Mouse (Mus musculus): ENCODE results near the gene Naa80.

Naa80 gene

DNA sequence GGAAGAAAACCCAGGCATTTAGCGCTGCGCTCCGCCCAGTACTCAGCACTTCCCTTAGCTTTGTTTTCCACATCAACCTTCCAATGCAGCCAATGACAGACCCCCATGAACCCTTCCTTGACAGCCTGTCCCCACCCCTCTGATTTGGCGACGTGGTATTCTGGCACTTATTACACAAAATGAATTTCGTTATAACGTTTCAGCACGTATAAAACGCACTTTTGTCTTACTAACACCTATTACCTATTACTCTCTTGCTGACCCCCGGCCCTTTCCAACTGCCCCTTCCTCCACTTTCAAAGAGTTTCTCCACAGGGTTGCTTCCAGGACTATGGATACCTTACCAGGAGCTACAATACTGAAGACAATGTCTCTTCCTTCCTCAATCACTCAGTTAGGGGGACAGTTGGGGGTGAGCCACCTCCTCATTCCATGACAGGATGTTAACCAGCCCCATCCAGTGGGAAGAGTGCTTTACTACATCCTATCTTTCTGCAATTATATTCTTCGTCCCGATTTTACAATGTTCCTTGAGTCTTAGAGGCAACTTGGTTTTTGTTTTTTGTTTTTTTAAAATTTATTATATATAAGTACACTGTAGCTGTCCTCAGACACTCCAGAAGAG, 34.4 kb downstream of the Naa80 start:
- DNase-seq (ENCODE audit: low read depth in 2 of 2, low spot score in 2 of 2), result no peak

DNA sequence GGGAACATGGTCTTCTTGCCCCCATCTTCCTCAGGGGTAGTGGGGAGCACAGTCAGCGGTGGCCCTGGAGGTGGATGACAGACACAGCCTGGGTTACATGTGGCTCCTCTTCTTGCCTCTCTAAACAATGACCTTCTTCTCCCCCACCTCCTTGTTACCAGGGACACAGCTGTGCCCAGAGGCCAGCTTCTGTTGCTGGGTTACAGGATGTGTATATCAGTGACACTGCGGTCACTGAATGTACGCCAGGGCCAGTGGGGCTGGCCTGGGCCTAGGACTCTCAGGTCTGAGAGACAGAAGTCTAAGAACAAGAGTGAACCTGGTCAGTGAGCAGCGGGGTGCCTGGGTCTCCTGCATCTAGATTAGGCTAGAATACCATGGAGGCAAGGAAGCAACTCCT, 36.3 kb downstream of the Naa80 start:
- no peak for DNase-seq (ENCODE audit: low read depth in 2 of 2, low spot score in 2 of 2)

DNA sequence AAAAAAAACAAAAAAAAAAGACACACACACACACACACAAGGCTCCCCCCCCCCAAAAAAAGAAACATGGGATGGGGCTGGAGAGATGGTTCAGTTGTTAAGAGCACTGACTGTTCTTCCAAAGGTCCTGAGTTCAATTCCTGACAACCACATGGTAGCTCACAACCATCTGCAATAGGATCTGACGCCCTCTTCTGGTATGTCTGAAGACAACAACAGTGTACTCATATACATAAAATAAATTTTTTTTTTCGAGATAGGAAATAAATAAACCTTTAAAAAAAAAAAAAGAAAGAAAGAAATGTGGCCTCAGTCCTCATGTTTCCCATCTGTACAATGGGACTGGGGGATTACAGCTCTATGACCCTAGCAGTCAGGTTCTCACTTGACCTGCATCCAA, 38.8 kb downstream of the Naa80 start:
- no peak for DNase-seq (ENCODE audit: low read depth in 2 of 2, low spot score in 2 of 2)

DNA sequence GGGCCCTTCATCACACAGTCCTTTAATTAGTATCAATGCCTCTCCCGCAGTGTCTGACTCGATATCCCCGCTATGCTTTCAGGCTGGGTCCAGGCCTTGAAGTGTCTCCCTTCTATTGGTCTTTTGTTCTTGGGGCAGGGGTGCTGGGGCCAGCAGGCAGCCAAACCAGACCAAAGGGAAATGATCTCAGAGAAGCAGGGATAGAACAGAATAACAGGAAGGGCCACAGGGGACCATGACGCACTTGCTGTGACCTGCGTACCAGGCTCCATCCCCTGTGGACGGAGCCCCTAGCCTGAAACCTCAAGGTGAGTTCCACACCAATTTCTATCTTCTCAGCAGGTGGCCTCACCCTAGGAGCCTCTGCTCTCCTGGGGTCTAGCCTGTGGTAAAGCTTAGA, 39.4 kb downstream of the Naa80 start:
- DNase-seq (ENCODE audit: low read depth in 2 of 2, low spot score in 2 of 2), result no peak

DNA sequence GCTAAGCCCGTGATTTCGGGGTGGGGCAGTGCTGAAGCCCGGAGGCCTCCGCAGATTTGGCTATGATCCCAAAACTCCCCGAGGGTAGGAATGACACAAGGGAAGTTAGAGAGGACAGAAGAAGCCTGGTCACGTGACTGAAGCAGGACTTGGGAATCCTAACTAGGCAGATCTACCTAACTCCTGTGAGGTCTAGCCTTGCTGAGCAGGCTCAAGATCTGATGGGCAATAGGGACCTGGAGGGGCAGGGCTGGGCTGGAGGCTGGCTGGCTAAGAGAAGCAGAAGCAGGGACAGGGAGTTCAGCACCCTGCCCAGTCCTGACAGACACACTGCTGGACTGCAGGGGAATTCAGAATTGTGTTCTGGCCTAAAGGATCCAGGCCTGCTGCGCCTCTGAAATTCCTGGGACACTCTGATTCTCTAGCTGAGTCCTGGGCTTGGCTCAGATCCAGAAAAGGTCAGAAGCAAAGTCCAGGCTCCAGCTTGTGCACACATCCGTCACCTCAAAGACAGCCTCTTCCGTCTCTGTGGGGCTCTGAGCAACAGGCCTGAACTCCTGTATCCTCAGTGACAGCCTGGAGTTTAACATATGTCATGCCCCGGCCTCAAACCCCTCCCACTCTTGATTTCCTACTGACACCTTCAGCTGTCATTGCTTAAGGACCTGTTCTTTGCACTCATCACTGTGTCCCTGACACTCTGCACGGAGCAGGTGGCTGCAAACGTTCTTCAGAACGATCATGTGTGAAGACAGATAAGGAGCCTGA, 40.3 kb downstream of the Naa80 start:
- DNase-seq (ENCODE audit: low read depth in 2 of 2, low spot score in 2 of 2), result no peak

DNA sequence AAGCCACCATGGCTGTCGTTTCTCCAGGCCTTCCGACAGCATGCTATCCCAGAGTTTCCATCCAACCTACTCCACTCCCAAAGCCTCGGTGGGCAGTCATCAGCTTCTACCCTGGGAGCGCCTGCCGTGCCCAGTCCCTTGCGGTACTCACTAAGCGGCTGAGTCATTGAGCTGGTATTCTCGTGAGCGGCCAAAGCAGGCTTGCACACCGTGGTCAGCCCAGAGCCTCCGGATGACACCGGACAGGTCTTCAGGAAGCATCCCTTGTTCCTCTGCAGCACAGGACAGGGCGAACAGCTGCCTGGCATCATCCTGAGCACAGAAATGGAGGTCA, 40.8 kb downstream of the Naa80 start:
- no peak for DNase-seq (ENCODE audit: low read depth in 2 of 2, low spot score in 2 of 2)

DNA sequence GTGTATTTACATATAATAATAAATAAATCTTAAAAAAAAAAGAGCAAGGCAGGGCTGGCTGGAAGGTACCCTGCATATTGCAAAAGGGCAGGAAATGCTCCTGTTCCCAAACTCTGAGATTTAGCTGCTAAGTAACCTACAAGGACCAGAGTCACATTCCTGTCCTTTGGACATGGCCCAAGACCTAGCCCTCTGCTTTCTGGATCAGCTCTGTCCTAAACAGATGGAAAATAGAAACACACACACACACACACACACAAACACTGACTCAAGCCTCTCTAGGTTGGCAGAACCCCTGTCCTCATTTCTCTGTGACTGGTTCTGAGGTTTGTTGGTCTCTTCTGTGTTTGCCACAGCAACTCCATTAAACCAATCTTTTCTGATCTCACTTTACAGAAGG, 42.3 kb downstream of the Naa80 start:
- no peak for DNase-seq (ENCODE audit: low read depth in 2 of 2, low spot score in 2 of 2)

DNA sequence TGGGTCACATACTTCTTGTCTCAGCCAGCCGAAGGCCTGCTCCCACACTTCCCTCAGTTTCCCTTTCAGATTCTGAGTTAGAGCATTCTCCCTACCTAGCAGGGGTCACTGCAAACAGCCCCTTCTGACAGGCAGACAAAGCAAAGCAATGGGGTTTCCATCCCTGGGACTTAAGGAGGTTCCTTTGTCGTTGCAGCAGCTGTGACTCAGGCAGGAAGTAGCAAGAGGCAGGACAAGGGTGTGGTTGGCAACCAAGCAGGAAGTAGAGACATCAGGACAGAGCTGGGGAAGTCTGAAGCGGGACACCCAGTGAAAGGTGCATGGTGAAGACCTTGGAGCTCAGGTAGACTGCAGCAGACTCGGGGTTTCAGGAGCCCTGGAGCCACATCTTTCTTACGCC, 45.9 kb downstream of the Naa80 start:
- peak; percentile 35 to 42 for DNase-seq (ENCODE audit: low read depth in 2 of 2, low spot score in 2 of 2)

DNA sequence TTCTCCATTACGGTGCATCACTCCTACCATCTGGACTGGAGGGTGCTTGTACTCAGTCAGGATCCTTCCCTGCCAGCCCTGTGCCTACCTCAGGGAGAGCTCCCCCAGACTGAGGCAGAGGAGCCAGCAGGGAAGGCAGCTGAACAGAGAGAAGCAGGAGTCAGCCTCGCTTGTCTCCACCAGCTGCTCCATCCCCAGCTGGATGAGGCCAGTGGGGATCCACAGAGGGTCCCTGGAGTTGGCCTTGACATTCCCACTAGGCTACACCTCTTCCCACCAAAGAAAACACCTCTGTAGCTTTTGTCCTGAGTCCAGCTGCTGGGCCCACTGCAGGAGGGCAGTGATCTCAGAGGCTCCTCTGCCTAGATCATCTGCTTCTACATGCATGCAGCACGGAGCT, 46.3 kb downstream of the Naa80 start:
- no peak for DNase-seq (ENCODE audit: low read depth in 2 of 2, low spot score in 2 of 2)

DNA sequence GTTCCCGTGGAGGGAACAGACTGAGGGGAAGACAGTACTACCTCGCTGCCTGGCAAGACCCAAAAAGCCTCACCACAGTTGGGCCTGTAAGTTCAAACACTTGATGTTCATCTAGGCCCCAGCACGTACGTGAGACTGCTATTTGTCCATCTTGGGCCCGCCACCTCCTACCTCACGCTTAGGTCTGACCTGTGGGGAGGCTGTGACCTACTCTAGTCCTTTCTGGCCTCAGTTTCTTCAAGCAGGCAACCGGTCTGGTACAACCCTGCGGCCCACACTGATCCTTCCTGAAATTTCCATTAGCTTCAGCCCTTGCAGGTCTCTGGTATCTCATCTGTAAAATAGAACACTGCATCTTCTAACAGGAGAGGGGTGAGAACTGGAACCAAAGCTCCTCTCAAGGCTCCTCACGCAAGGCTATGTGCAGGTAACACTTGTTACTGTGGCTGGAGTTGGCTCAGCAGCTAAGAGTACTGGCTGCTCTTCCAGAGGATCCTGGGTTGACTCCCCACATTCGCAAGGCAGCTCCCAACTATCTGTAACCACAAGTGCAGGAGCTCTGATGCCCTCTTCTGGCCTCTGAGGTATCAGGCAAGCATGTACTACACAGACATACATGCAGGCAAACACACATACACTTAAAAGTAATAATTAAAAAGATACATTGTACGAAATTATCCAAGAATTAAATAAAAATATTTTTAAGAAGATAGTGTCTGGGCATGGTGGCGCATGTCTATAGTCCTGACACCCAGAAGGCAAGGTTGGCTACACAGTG, 46.9 kb downstream of the Naa80 start:
- no peak for DNase-seq (ENCODE audit: low read depth in 2 of 2, low spot score in 2 of 2)

DNA sequence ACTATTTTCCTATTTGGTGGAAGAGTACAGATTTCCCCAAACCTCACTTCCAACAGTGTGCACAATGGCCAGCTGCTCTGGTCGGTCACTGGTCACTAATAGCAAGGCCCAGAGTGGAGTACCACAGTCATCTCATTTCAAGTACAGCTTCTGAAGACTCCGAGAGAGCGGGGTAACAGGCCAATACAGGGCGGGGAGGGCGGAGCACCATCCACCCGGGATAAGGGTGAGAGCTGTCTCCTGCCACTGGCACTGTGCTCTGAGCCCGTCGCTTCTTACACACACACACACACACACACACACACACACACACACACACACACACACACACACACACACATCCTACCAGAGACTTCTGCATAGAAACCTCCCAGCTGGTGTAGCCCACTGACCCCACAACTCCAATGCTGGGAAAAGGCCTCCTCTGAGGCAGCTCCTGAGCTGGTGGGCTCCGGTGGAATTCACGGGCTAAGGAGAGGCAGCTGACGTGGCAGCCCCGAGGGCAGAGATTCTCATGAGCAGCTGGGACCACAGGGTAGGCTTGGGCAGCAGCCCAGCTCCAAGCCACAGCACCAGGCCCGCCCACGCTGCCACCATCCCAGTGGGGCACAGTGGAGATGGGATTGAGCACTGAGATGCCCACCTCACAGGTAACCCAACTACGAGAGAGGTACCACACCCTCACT, 47.6 kb downstream of the Naa80 start:
- DNase-seq (ENCODE audit: low read depth in 2 of 2, low spot score in 2 of 2), result no peak

DNA sequence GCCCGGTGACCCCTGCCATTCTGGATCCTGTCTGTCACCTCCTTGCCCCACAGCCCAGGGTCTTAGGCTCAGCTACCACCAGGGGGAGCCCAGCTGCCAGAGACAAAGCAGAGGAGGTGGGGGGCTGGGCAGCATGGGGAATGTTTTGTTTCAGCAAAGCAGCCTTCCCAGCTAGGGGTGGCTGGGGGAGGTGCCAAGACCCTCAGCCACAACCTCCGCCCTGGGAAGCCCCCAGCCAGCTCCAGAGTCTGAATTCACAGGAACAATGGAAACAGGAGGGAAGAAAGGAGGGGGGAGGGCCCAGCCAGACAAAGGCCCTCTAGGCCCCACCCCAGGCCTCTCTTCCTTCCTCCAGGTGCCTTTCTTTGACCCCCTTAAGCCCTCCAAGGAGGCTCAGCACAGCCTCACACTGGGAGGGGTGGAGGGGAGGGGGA, 48.2 kb downstream of the Naa80 start:
- peak; percentile 79 to 88 for DNase-seq (ENCODE audit: low read depth in 2 of 2, low spot score in 2 of 2)

DNA sequence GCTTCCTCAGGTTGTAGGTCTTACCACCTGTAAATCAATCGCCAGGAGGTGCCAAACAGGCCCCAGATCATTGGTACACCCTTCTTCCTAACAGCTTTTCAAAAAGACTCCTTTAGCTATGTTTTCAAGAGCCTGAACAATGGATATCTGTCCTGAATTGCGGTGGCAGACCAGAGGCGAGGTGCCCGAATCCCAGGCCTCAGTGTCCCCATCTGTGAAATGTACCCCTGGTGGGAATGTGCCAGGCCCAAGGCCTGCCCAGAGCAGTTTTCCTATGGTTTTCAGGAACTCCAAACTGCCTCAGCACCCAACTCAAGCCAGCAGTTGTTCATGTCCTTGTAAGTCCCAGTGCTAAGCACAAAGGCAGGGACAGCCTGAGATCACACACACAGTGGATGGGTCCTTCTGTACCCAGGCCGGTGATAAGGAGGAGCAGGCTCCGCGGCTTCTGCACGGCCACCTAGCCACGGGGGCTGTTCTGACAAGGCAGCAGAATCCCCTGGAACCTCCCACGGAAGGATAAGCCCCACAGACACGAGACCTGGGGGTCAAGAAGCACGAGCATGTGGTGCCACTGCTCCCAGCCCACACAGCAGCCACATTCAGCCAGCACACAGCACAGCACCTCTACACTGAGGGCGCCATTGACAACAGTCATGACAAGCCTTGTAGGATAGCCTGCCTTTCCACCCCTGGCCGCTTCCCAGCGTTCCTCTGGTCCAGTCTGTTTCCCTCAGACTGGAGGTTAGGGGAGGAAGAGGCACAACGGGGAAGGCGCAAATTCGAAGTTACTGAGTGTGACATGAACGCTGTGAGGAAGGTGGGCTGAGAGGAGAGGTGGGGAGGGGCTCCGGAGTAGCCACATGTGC, 48.9 kb downstream of the Naa80 start:
- DNase-seq (ENCODE audit: low read depth in 2 of 2, low spot score in 2 of 2), result no peak

DNA sequence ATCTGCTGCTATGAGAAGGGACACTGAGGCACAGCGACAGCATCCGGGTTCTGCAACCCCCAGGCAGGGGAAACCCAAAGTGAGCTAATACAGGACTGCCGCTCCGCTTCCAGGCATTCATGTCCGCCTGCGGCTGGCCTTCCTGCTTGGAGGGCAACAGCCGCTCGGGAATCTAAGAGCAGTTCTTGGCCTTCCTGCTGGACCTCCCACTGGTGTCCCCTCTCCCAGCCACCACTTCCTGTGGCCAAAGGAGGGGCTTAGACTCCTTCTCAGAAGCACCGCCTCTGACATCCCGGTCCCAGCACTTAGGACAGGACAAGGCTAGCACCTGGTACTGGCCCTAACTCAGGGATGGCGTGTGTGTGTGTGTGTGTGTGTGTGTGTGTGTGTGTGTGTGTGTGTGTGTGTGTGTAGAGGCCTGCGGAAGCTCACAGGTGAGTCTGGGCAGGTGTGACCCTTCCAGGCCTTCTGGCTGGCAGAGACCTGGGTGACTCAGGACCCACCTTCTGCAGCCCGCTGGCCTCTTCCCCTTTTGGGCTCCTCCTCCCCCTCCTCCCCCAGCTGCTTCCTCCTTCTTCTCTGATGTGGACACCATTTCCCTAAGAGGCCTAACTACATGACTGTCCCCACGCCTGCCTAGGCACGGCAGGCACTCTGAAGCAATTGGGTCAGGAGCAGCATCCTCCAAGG, 50.2 kb downstream of the Naa80 start:
- DNase-seq (ENCODE audit: low read depth in 2 of 2, low spot score in 2 of 2), result no peak

DNA sequence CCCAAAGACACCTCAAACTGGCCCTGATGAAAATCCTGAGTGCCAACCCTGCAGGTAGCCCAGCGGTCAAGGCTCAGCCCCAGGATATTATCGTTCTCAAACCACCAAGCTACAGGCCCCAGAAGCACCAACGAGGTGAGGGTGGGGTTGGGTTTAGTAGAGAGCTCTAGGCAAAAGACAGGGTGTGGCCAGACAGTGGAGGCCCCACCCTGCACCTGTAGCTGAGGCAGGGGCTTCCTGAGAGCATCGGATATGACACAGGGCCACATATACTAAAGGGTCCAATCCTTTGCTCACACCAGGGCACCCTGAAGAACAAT, 50.7 kb downstream of the Naa80 start:
- no peak for DNase-seq (ENCODE audit: low read depth in 2 of 2, low spot score in 2 of 2)

DNA sequence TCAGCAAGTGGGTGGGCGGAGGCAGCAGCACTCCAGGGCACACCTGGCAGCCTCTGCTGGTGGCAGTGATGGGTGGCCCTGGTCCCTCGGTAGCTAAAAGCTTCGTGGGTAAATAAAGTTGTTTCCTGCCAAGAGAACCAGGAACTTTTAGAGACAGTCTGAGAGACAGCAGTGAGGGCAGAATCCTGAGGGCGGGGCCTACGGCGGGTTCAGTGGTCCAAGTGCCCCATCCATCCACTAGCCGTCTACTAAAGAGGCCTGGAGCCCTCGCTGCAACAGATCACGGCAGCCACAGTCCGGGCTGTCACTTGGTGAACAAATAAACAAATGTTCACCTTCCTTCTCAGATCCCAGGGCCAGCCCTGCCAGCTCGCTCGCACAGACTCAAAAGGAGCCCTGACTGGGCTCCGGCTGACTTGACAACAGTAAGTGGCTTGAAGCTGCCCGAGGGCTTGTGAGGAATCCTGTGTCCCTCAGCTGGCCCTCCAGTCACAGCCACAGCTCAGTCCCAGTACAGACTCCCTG, 51.3 kb downstream of the Naa80 start:
- peak in 1 of 2 experiments; percentile 33 for DNase-seq (ENCODE audit: low read depth in 2 of 2, low spot score in 2 of 2)

DNA sequence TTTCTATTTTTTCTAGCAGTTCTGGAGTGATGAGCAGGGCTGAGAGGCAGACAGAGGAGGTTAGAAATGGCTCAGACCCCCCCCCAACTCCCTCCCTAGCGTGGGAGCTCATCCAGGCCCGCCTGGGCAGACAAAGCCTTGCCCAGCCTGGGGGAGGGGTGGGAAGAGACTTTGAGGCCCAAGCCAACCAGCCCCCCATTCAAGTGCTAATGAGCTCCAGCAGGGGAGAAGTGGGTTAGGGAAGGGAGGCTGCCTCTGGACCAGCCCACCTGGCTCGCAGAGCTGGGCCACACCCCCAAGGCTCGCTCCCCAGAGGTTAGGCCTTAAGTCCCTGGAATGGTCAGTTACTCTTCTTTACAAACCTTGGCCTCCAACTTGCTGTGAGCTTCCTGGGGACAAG, 51.9 kb downstream of the Naa80 start:
- DNase-seq (ENCODE audit: low read depth in 2 of 2, low spot score in 2 of 2), result no peak

DNA sequence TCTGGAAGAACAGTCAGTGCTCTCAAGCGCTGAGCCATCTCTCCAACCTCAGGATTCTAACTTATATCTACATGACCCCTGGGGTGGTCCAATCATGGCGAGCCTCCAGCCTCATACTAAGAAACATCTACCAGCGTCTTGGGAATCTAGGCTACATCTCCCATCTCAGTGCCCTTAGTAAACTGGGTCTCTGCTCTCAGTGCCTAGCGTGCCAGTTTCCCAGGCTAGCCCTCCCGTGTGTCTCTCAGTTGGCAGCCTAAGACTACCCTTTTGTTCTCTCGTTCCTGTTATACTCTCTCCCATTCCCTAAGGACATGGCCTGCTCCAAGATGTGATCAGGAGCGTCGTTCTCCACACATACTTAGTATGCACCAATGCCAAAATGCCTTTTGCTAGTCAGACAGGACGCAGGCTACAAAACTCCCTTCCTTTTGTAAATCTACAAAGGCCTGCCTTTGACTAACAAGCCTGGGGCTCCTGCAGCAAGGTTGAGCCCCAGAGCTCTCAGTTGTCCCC, 52.7 kb downstream of the Naa80 start:
- no peak for DNase-seq (ENCODE audit: low read depth in 2 of 2, low spot score in 2 of 2)

DNA sequence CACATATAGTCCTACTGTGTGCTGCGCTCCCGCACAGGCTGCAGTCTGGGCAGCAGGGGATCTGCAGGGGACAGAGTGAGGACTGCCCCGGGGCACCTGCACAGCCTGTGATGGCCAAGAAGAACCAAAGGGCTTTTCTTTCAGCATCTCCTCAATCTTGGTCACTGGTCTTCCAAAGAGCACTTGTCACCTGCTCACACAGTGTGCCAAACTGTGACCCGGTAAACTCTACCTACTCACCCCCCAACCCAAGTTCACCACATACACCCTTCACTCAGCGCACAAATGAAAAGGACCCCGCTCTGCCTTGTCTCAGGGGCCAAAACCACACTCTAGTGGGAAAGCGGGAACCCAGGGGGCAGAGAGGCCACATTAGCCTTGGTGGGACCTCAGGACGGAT, 53.2 kb downstream of the Naa80 start:
- no peak for DNase-seq (ENCODE audit: low read depth in 2 of 2, low spot score in 2 of 2)

DNA sequence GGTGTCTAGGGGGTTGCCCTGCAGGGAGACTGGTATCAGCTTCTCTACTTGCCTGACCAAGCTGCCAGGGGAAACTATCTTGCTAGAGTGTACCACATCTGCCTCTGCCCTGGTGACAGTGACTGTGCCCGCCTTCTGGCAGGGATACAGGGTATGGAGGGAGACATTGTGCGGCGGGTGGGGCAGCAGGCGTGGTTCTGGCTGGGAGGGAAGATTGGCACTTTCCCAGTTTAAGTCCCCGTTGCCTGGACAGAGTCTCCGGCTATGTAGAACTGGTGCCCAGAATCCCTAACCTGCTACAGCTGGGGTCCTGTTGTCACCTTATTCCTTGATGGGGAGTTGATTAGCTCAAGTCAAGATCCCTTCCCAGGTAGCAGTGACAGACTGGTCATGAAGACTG, 53.8 kb downstream of the Naa80 start:
- no peak for DNase-seq (ENCODE audit: low read depth in 2 of 2, low spot score in 2 of 2)

Measured in CD8-positive naive resting alpha-beta T cell, adult 2 months (primary cell).